Mouse (Mus musculus) thymus, adult 2 months (tissue): Measurements from ENCODE around the gene Arhgdia. TPM values are rescaled to one million over a fixed set of nuclear protein-coding genes. Genes with fewer than 3 reads are reported as not detected.

Experiments used
- DNase-seq: peaks from one replicate; pipeline ENCODE4 v3.0.0; 2021
- H3K27ac ChIP-seq: fragments of 200-500 bp; 2 replicates; pipeline ENCODE4 v1.5.1; 2012; ENCODE audit warnings: low read length, control low read depth; ENCODE audit not compliant: control insufficient read depth, insufficient read depth
- H3K27me3 ChIP-seq: fragments of 200-500 bp; 2 replicates; pipeline ENCODE4 v1.6.1; 2012; ENCODE audit warnings: mild to moderate bottlenecking, low read length, moderate library complexity, mixed read lengths; ENCODE audit not compliant: control insufficient read depth, insufficient read depth
- H3K36me3 ChIP-seq: fragments of 200-500 bp; 2 replicates; pipeline ENCODE4 v1.6.1; 2012; ENCODE audit warnings: mild to moderate bottlenecking, low read length, moderate library complexity; ENCODE audit not compliant: control insufficient read depth, insufficient read depth
- H3K4me1 ChIP-seq: fragments of 200-500 bp; replicated peaks from 2 replicates; pipeline ENCODE4 v1.6.1; 2012; ENCODE audit warnings: low read length; ENCODE audit not compliant: control insufficient read depth, insufficient read depth
- H3K4me3 ChIP-seq: fragments of 200-500 bp; 2 replicates; pipeline ENCODE4 v1.5.1; 2012; ENCODE audit warnings: mild to moderate bottlenecking, low read length, control low read depth, moderate library complexity; ENCODE audit not compliant: control insufficient read depth, insufficient read depth
- CTCF ChIP-seq: fragments of 200-500 bp; IDR thresholded peaks from 2 replicates; pipeline ENCODE4 v1.5.1; 2012; ENCODE audit warnings: mild to moderate bottlenecking, control low read depth, low read length, moderate library complexity, borderline replicate concordance; ENCODE audit not compliant: control insufficient read depth, poor library complexity, insufficient read depth; ENCODE audit errors: extremely low read depth
- POLR2A ChIP-seq: fragments of 200-500 bp; IDR thresholded peaks from 2 replicates; pipeline ENCODE4 v1.6.1; 2012; ENCODE audit warnings: mild to moderate bottlenecking, low read length, control low read depth, moderate library complexity; ENCODE audit not compliant: control insufficient read depth, poor library complexity, insufficient read depth; ENCODE audit errors: extremely low read depth
- WGBS: fragments of 180-500 bp; shearing (Covaris S2); methylation state at CpG from one replicate; pipeline ENCODE4 v1.1.7; 2018; 5-methylcytosine and 5-hydroxymethylcytosine counted together
- polyA plus RNA-seq: library from polyadenylated mRNA; depleted of rRNA; stranded (reverse); fragments of >200 nt; gene quantifications from 2 replicates; pipeline ENCODE4 v1.2.3, GENCODE M21; 2012

Gene Arhgdia
- polyA plus RNA-seq, 1 experiment: 1,184 TPM

DNA sequence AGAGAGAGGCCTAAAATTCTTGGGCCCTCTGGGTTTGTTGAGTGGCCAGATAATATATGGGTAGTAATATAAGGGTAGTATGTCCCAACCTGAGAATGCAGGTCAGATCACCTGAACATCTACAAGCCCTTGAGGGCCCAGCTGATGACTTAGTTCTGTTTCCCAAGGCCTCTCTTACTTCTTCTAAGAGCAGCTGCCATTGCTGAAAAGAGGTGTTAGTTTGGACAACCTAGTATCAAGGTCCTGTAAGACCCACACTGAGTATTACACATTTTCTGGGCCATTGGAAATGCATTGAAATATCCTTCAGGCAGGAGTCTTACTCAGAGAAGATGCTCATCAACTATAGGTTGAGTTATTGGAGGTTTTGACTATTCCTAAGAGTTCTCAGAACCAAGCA lies 5.5 kb downstream of the Arhgdia start:
- no peak overlapping the region for H3K4me3 ChIP-seq
- H3K4me1 ChIP-seq: peaks cover 22% of the 10 kb centered on the region
- H3K27ac ChIP-seq: no peak overlapping the region
- no peaks in the 10 kb centered on the region for H3K27me3 ChIP-seq
- TF ChIP-seq POLR2A (no peak), CTCF (no peak)
- no peak for DNase-seq
- H3K36me3 ChIP-seq: peaks cover 19% of the 10 kb centered on the region

GRCm38 (mm10) chr11:120575046-120575445 lies 6.4 kb downstream of the Arhgdia start:
- WGBS: 94% methylated on average over 2 of the region's 2 CpGs
- DNase-seq: no peak
- Histone ChIP-seq H3K36me3 (peaks cover 19% of the 10 kb centered on the region), H3K4me3 (no peak overlapping the region), H3K27me3 (no peaks in the 10 kb centered on the region), H3K4me1 (peaks cover 16% of the 10 kb centered on the region), H3K27ac (no peak overlapping the region)
- TF ChIP-seq POLR2A (no peak), CTCF (no peak)

GRCm38 (mm10) chr11:120574278-120574600 lies 7.2 kb downstream of the Arhgdia start:
- no peaks in the 10 kb centered on the region for H3K27me3 ChIP-seq
- H3K36me3 ChIP-seq: peaks cover 16% of the 10 kb centered on the region
- WGBS: 59% methylated on average over 5 of the region's 5 CpGs
- no peak for DNase-seq
- no peak for TF ChIP-seq CTCF
- peaks cover 9% of the 10 kb centered on the region for H3K4me1 ChIP-seq
- no peak overlapping the region for H3K27ac ChIP-seq
- no peak overlapping the region for H3K4me3 ChIP-seq

DNA sequence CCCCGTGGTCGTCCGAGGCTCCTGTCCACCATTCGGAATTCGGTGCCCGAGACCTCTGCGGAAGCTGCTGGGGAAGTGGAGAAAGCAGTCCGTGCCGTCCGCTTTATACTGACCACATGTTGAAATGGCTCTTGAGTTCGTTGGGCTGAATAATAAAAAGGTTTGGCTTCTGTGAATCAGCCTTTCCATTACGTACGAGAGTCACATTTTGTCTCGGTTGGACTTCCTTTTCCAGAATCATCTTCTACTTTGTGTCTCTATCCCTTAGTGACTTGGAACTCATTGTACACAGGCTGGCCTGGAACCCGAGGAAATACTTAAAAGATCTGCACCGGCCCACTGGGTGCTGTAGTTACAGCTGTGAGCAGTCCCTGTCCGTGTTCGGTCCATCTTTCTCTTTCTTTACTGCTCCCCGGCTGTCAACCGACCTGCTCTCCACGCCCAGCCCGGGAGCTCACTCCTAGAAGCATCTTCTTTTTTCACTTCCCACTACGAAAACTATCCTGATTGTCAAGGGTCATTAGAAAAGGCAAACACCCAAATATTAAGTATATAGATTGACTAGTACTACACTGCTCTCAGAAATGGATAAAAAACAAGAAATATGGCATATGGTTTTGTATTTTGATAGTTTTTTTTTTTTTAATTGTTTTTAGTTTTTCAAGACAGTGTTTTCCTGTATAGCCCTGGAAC lies 7.7 kb downstream of the Arhgdia start:
- under 1% methylated on average over 23 of the region's 23 CpGs for WGBS
- Histone ChIP-seq H3K27ac (peak overlapping the region; percentile 38; the same call in 1 of the 2 replicates), H3K27me3 (no peaks in the 10 kb centered on the region), H3K36me3 (peaks cover 12% of the 10 kb centered on the region), H3K4me1 (peaks cover 7% of the 10 kb centered on the region), H3K4me3 (peak overlapping the region; percentile 73)
- DNase-seq: no peak
- TF ChIP-seq POLR2A (no peak), CTCF (no peak)

- Histone ChIP-seq H3K36me3 (peaks cover 12% of the 10 kb centered on the region; the same call in 1 of the 2 replicates), H3K27me3 (no peaks in the 10 kb centered on the region), H3K4me3 (peak within 1 kb of the TSS; percentile 73), H3K27ac (peak within 1 kb of the TSS; percentile 38), H3K4me1 (peaks cover 7% of the 10 kb centered on the region)
- TF ChIP-seq CTCF (peak; percentile 58), POLR2A (peak; percentile 65)
- under 1% methylated on average over 94 of the region's 94 CpGs for WGBS
- peak; percentile 99 for DNase-seq
Observed at GRCm38 (mm10) chr11:120572752-120573584, 8.5 kb downstream of the Arhgdia start, which contains the start of gene P4hb. Gene P4hb, minus strand, starts transcription at chr11:120573253.

GRCm38 (mm10) chr11:120572417-120572751 lies 9.0 kb downstream of the Arhgdia start:
- Histone ChIP-seq H3K27me3 (no peaks in the 10 kb centered on the region), H3K4me1 (peaks cover 7% of the 10 kb centered on the region), H3K4me3 (peak overlapping the region; percentile 73), H3K27ac (no peak overlapping the region; the same call in 1 of the 2 replicates), H3K36me3 (peaks cover 15% of the 10 kb centered on the region)
- TF ChIP-seq CTCF (no peak), POLR2A (no peak)
- peak; percentile 19 for DNase-seq
- 0% methylated on average over 24 of the region's 24 CpGs for WGBS

DNA sequence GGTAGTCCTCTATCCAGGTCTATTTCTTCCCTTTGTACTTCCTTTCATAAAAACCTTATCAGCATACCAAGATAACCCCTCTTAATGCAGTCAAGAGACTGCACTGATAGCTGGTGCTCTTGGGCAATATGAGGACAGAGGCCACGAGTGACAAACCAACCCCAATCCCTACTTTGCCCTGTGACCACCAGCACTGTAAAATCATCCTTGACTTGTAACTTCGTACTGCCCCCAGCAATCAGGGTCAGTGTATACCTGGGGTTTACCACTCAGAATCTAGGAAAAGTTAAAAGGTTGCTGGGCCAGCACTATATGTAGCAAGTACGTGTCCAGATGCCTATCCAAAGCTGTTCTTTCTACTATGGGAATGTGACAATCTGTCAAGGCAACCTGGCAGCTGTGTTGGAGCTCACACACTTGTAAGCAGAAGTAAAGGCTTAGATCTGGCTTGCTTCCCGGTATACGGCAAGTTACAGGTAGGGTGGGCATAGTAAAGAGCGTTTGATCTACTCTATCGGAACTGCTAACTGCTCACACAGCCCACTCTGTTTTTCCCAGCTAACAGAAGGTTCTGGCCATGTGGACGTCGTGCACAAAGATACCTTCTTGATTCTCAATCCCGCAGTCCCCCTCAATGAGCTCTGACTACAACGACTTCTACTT lies 9.5 kb downstream of the Arhgdia start:
- no peak for TF ChIP-seq CTCF
- TF ChIP-seq POLR2A: no peak
- Histone ChIP-seq H3K36me3 (peaks cover 20% of the 10 kb centered on the region), H3K4me1 (peaks cover 7% of the 10 kb centered on the region), H3K4me3 (peak overlapping the region; percentile 73), H3K27me3 (no peaks in the 10 kb centered on the region), H3K27ac (no peak overlapping the region)
- 8% methylated on average over 11 of the region's 11 CpGs for WGBS
- no peak for DNase-seq
